Mouse (Mus musculus) forebrain, embryonic 15.5 days (tissue): ENCODE results near the gene Olfr796. TPM values are rescaled to one million over a fixed set of nuclear protein-coding genes. Genes with fewer than 3 reads are reported as not detected.

ENCODE experiments used
- ATAC-seq: fragments of 200-750 bp; cut with Nextera tagmentation; replicated peaks from 2 replicates; pipeline ENCODE4 v1.8.0; 2017; ENCODE audit warnings: mild to moderate bottlenecking, moderate TSS enrichment, moderate library complexity
- H3K27ac ChIP-seq: fragments of 300-500 bp; sonication (generic); replicated peaks from 2 replicates; pipeline ENCODE4 v1.5.1; 2015; ENCODE audit warnings: mild to moderate bottlenecking, inconsistent platforms
- H3K27me3 ChIP-seq: fragments of 300-500 bp; sonication (generic); 2 replicates; pipeline ENCODE4 v1.6.1; 2015; ENCODE audit warnings: inconsistent platforms
- H3K36me3 ChIP-seq: fragments of 300-500 bp; sonication (generic); 2 replicates; pipeline ENCODE4 v1.6.1; 2015; ENCODE audit warnings: mild to moderate bottlenecking, inconsistent platforms
- H3K4me1 ChIP-seq: fragments of 300-500 bp; sonication (generic); 2 replicates; pipeline ENCODE4 v1.6.1; 2015; ENCODE audit warnings: inconsistent platforms
- H3K4me2 ChIP-seq: fragments of 300-500 bp; sonication (generic); replicated peaks from 2 replicates; pipeline ENCODE4 v1.6.1; 2015; ENCODE audit warnings: mild to moderate bottlenecking, inconsistent platforms
- H3K4me3 ChIP-seq: fragments of 300-500 bp; sonication (generic); 2 replicates; pipeline ENCODE4 v1.5.1; 2015; ENCODE audit warnings: mild to moderate bottlenecking, inconsistent platforms
- H3K9ac ChIP-seq: fragments of 300-500 bp; sonication (generic); replicated peaks from 2 replicates; pipeline ENCODE4 v1.6.1; 2015; ENCODE audit warnings: mild to moderate bottlenecking, inconsistent platforms
- H3K9me3 ChIP-seq: fragments of 300-500 bp; sonication (generic); 2 replicates; pipeline ENCODE4 v1.6.1; 2016; ENCODE audit warnings: inconsistent platforms
- WGBS: fragments of 180-500 bp; shearing (Covaris S2); methylation state at CpG from one replicate; pipeline ENCODE4 v1.1.7; 2015; ENCODE audit warnings: mixed read lengths; 5-methylcytosine and 5-hydroxymethylcytosine counted together
- microRNA-seq: library from miRNA; unstranded; fragments of <30 nt; microRNA quantifications from one replicate; pipeline ENCODE4, GENCODE M21; 2016
- polyA plus RNA-seq: library from polyadenylated mRNA; unstranded; fragments of >200 nt; fragmentation: Nextera tagmentation; extraction: Ambion mirVana; gene quantifications from 2 replicates; pipeline ENCODE4 v1.2.1, GENCODE M21; 2015

Gene Olfr796
- polyA plus RNA-seq = not detected in 2 replicates

DNA sequence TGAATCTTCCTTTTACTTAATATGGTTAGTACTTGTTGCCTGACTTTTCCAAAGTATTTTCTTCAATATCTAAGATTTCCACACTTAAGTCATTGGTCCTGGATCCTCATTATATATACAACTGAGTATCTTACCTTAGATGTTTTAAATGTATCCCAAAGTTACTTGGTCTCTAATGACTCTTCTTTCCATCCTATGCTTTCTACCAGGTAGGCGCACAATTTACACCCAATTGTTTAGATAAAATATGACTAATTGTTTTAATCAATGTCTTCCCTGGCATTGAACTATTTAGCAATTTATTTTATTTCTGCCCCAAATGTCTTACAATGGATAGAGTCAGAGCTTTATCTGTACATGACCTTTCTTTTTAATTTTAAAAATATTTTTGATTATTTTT, at the start of gene Olfr796:
Gene Olfr796 (minus strand): TSS at position 101 of the 400 bp plus-strand sequence.
- Histone ChIP-seq H3K36me3 (no peaks in the 10 kb centered on the region), H3K4me2 (no peak within 1 kb of the TSS), H3K4me1 (no peaks in the 10 kb centered on the region), H3K9ac (no peak within 1 kb of the TSS), H3K9me3 (no peaks in the 10 kb centered on the region), H3K4me3 (no peak within 1 kb of the TSS), H3K27ac (no peak within 1 kb of the TSS), H3K27me3 (no peaks in the 10 kb centered on the region)
- no peak for ATAC-seq
- WGBS = 98% methylated on average over 1 of the region's 1 CpGs

- H3K27me3 ChIP-seq = no peaks in the 10 kb centered on the region
- no peak within 1 kb of the TSS for H3K4me3 ChIP-seq
- H3K9me3 ChIP-seq = no peaks in the 10 kb centered on the region
- no peaks in the 10 kb centered on the region for H3K4me1 ChIP-seq
- no peak within 1 kb of the TSS for H3K9ac ChIP-seq
- ATAC-seq = no peak
- no peak within 1 kb of the TSS for H3K27ac ChIP-seq
- H3K36me3 ChIP-seq = no peaks in the 10 kb centered on the region
- no peak within 1 kb of the TSS for H3K4me2 ChIP-seq
Observed at GRCm38 (mm10) chr10:129657394-129657793, 45.0 kb upstream of the Olfr796 start, which contains the start of gene Olfr800. TSS of gene Olfr800 (plus strand) at chr10:129657694.

DNA sequence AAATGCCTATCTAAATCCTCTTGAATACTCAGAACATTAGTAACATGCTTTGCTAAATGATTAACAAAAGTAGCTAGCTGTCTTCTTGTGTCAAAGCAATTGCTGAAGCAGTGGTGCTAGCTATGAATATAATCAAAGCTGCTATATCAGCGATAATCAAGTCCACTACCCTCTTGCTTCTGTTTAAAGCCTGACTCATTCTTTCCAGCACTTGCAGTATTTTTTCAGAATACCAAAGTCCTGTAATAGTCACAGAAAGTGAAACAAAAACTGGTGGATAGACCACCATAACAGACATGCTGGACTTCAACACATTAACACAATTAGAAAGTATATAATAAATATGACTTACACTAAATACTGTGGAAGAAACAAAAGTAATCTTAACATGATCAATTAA, 39.4 kb upstream of the Olfr796 start:
- Histone ChIP-seq H3K27me3 (no peaks in the 10 kb centered on the region), H3K4me3 (no peak overlapping the region), H3K9me3 (no peaks in the 10 kb centered on the region), H3K36me3 (no peaks in the 10 kb centered on the region), H3K4me2 (no peak overlapping the region), H3K4me1 (no peaks in the 10 kb centered on the region), H3K9ac (no peak overlapping the region), H3K27ac (no peak overlapping the region)
- ATAC-seq = no peak
- 92% methylated on average over 1 of the region's 1 CpGs for WGBS

GRCm38 (mm10) chr10:129637184-129637583, 24.8 kb upstream of the Olfr796 start, which contains the start of gene Olfr799:
TSS of gene Olfr799 (plus strand) at chr10:129637484.
- Histone ChIP-seq H3K4me3 (no peak within 1 kb of the TSS), H3K27me3 (no peaks in the 10 kb centered on the region), H3K27ac (no peak within 1 kb of the TSS), H3K9ac (no peak within 1 kb of the TSS), H3K4me1 (no peaks in the 10 kb centered on the region), H3K36me3 (no peaks in the 10 kb centered on the region), H3K9me3 (no peaks in the 10 kb centered on the region), H3K4me2 (no peak within 1 kb of the TSS)
- WGBS = 31% methylated on average over 1 of the region's 1 CpGs
- ATAC-seq = no peak

DNA sequence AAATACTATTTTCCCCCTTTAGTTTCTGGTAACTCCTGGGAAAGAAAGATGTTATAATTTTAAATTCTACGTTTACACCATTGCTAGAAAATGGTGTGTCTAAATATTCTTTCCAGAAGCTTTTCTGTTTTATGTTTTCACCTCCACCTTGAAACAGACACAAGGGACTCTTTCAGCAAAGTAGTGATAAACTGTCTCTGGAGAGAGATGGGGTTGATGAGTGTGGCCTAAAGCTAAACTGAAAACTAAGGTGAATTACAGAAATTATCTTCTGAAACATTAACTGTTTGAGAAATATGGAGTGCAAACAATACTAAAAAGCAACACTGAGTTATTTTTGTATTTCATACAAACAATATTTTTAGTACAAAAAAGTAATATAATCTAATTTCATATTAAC, 15.5 kb upstream of the Olfr796 start, which contains the start of gene Olfr798:
Gene Olfr798 (minus strand): TSS at position 101 of the 400 bp plus-strand sequence.
- WGBS = 89% methylated on average over 1 of the region's 1 CpGs
- no peak within 1 kb of the TSS for H3K4me3 ChIP-seq
- no peaks in the 10 kb centered on the region for H3K4me1 ChIP-seq
- no peak within 1 kb of the TSS for H3K27ac ChIP-seq
- no peaks in the 10 kb centered on the region for H3K36me3 ChIP-seq
- no peaks in the 10 kb centered on the region for H3K9me3 ChIP-seq
- H3K4me2 ChIP-seq = no peak within 1 kb of the TSS
- H3K27me3 ChIP-seq = no peaks in the 10 kb centered on the region
- H3K9ac ChIP-seq = no peak within 1 kb of the TSS
- no peak for ATAC-seq

- no peak for ATAC-seq
- Histone ChIP-seq H3K4me3 (no peak overlapping the region), H3K9ac (no peak overlapping the region), H3K27ac (no peak overlapping the region), H3K4me1 (no peaks in the 10 kb centered on the region), H3K27me3 (no peaks in the 10 kb centered on the region), H3K9me3 (no peaks in the 10 kb centered on the region), H3K4me2 (no peak overlapping the region), H3K36me3 (no peaks in the 10 kb centered on the region)
Observed at GRCm38 (mm10) chr10:129623251-129623650, 10.9 kb upstream of the Olfr796 start.

GRCm38 (mm10) chr10:129621724-129622123, 9.4 kb upstream of the Olfr796 start:
- no peak for ATAC-seq
- 41% methylated on average over 1 of the region's 1 CpGs for WGBS
- H3K36me3 ChIP-seq = no peaks in the 10 kb centered on the region

DNA sequence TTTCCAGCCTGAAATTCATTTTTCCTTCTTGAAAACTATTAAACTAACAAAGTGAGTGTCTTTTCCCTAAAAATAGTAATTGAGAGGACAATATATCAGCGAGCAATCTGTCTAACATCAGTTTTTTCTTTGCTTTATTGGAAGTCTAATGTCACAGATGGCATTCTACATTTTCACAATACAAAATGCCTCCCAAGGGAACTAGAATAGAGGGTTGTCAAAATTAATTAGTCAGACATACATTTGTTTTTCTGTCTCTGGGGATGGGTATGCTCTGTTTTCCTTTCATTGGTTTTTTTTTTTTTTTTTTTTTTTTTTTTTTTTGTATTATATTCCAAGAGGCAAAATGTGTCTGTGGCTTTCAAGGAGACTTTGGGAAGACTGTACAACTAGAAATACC, 35.3 kb downstream of the Olfr796 start:
- no peak overlapping the region for H3K27ac ChIP-seq
- no peak overlapping the region for H3K4me2 ChIP-seq
- H3K9me3 ChIP-seq = 0 out of 2 replicates have a peak, but pooled peaks cover 2% of the 10 kb centered on the region
- H3K27me3 ChIP-seq = no peaks in the 10 kb centered on the region
- no peaks in the 10 kb centered on the region for H3K4me1 ChIP-seq
- no peak overlapping the region for H3K4me3 ChIP-seq
- H3K9ac ChIP-seq = no peak overlapping the region
- no peaks in the 10 kb centered on the region for H3K36me3 ChIP-seq
- 79% methylated on average over 1 of the region's 1 CpGs for WGBS
- ATAC-seq = no peak

More at GRCm38 (mm10) chr10:129621724-129622123, 9.4 kb upstream of the Olfr796 start:
- no peak overlapping the region for H3K4me3 ChIP-seq
- H3K4me1 ChIP-seq = no peaks in the 10 kb centered on the region
- no peak overlapping the region for H3K27ac ChIP-seq
- no peak overlapping the region for H3K9ac ChIP-seq
- no peaks in the 10 kb centered on the region for H3K9me3 ChIP-seq
- no peaks in the 10 kb centered on the region for H3K27me3 ChIP-seq
- H3K4me2 ChIP-seq = no peak overlapping the region

DNA sequence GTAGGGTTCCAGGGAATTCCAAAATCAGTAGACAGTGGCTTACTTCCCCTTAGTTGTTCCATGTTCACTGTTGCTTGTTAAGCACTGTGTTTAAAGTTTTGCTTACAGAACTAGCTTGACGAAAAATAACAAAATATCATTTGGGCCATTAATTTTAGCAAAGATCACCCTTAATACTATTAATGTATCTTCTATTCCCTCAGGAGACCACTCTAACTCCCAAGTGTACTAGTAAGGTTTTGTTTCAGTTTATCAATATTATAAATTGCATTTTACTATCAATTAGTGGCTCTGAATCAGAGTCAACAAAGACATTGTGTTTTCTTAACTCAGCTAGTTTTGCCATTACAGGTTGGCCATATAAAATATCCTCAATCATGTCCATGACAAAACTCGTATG, 45.0 kb downstream of the Olfr796 start, which contains the start of gene Olfr794:
Gene Olfr794 (plus strand): TSS at position 301 of the 400 bp plus-strand sequence.
- Histone ChIP-seq H3K9ac (no peak within 1 kb of the TSS), H3K4me2 (no peak within 1 kb of the TSS), H3K27me3 (no peaks in the 10 kb centered on the region), H3K27ac (no peak within 1 kb of the TSS), H3K36me3 (no peaks in the 10 kb centered on the region), H3K9me3 (no peaks in the 10 kb centered on the region), H3K4me3 (no peak within 1 kb of the TSS), H3K4me1 (no peaks in the 10 kb centered on the region)
- 87% methylated on average over 2 of the region's 2 CpGs for whole genome bisulfite sequencing
- no peak for ATAC-seq

Small RNA genes lying within 50 kb of the gene (microRNA-seq; reads per million reads assigned to microRNA genes)
- not detected for gene Gm23252

Other genes with a start within 250 kb of the Olfr796 start
- gene Olfr784, start 228.5 kb downstream of the Olfr796 start, polyA plus RNA-seq = 0.05 TPM in 2 replicates
- not detected in 2 replicates for gene Olfr785, start 207.1 kb downstream of the Olfr796 start, polyA plus RNA-seq
- not detected in 2 replicates for gene Olfr786, start 185.3 kb downstream of the Olfr796 start, polyA plus RNA-seq
- gene Olfr787, start 150.7 kb downstream of the Olfr796 start, polyA plus RNA-seq = not detected in 2 replicates
- gene Olfr788, start 141.6 kb downstream of the Olfr796 start, polyA plus RNA-seq = not detected in 2 replicates
- not detected in 2 replicates for gene Olfr789, start 127.8 kb downstream of the Olfr796 start, polyA plus RNA-seq
- gene Olfr790, start 114.1 kb downstream of the Olfr796 start, polyA plus RNA-seq = not detected in 2 replicates
- gene Olfr791, start 90.8 kb downstream of the Olfr796 start, polyA plus RNA-seq = not detected in 2 replicates
- not detected in 2 replicates for gene Olfr792, start 73.4 kb downstream of the Olfr796 start, polyA plus RNA-seq
- gene Olfr794, start 44.9 kb downstream of the Olfr796 start, polyA plus RNA-seq = not detected in 2 replicates
- gene Olfr798, start 15.4 kb upstream of the Olfr796 start, polyA plus RNA-seq = not detected in 2 replicates
- gene Olfr799, start 24.9 kb upstream of the Olfr796 start, polyA plus RNA-seq = not detected in 2 replicates
- not detected in 2 replicates for gene Olfr800, start 45.1 kb upstream of the Olfr796 start, polyA plus RNA-seq
- gene Olfr801, start 61.3 kb upstream of the Olfr796 start, polyA plus RNA-seq = not detected in 2 replicates
- 0.06 TPM in 1 of 2 replicates, not detected in the other for gene Olfr802, start 75.6 kb upstream of the Olfr796 start, polyA plus RNA-seq
- not detected in 2 replicates for gene Olfr803, start 81.7 kb upstream of the Olfr796 start, polyA plus RNA-seq
- gene Olfr804, start 90.6 kb upstream of the Olfr796 start, polyA plus RNA-seq = not detected in 2 replicates
- not detected in 2 replicates for gene Olfr805, start 116.8 kb upstream of the Olfr796 start, polyA plus RNA-seq
- gene Olfr806, start 129.4 kb upstream of the Olfr796 start, polyA plus RNA-seq = not detected in 2 replicates
- gene Olfr807, start 145.2 kb upstream of the Olfr796 start, polyA plus RNA-seq = not detected in 2 replicates
- not detected in 2 replicates for gene Olfr808, start 152.9 kb upstream of the Olfr796 start, polyA plus RNA-seq
- gene Olfr809, start 162.1 kb upstream of the Olfr796 start, polyA plus RNA-seq = not detected in 2 replicates
- gene Olfr810, start 182.3 kb upstream of the Olfr796 start, polyA plus RNA-seq = not detected in 2 replicates
- not detected in 2 replicates for gene Olfr811, start 191.8 kb upstream of the Olfr796 start, polyA plus RNA-seq
- gene Olfr812, start 233.5 kb upstream of the Olfr796 start, polyA plus RNA-seq = not detected in 2 replicates
- not detected in 2 replicates for gene Olfr813, start 242.8 kb upstream of the Olfr796 start, polyA plus RNA-seq